Mouse (Mus musculus) ovary, adult 10 weeks (tissue): ENCODE results near the gene Utp11. TPM values are rescaled to one million over a fixed set of nuclear protein-coding genes. Genes with fewer than 3 reads are reported as not detected.

ENCODE experiments used
- polyA plus RNA-seq: library from polyadenylated mRNA; stranded (reverse); fragments of 350-450 nt; fragmentation: Illumina TruSeq; extraction: RNeasy Lipid Tissue Mini Kit (QIAGEN cat#74804); gene quantifications from one replicate; pipeline ENCODE4 v1.2.3, GENCODE M21; 2014

Utp11 gene
- polyA plus RNA-seq, result 60.9 TPM

GRCm38 (mm10) chr4:124693135-124693894 lies at the start of gene Utp11:
Gene Utp11, minus strand, starts transcription at chr4:124693600.

DNA sequence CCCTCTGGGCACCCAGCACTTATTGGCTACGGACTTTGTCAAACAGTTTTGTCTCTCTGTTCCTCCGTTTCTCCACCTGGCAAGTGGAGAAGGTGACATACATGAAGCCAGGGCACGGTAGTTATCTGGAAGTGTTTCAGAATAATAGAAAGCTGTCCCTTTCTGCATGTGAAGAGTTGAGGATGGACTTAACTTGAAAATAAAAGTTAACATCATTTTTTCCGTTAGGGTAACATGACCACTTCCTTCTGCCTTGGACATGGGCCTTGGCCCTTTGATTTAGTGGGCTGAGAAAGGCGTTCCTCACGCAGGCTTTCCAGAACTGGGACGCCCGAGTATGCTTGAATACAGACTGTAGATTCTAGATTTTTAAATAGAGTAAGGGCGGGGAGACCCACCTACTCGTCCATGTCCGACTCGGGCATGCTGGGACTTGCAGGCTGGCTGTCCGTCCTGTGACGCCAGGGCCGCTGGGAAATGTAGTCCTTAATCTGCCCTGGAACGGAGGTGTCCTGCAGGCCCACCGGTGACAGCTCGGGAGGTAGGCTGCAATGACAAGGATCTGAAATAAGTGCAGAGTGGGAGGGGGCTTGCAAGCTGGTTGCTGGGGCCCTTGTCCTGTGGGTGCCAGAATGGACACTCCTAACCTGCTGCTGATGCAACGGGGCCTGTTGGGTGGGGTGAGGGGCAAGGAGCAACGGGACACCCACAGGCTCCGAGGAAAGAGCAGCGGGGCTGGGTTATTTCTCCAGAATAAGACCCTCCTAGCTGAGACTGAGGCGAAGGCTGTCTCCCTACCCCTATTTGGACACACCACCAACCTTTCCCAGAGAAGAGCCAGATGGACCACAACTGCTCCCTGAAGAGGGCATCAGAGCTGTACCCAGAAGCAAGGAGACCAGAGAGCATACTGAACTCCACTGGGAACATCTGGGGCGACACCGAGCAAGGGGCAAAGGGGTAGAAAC lies 48.3 kb upstream of the Utp11 start, which contains the start of gene Inpp5b:
Gene Inpp5b, plus strand, starts transcription at position 475 of the 968 bp plus-strand sequence.

GRCm38 (mm10) chr4:124714545-124715481 lies 21.4 kb upstream of the Utp11 start, which contains the start of gene Sf3a3:
Gene Sf3a3, plus strand, starts transcription at chr4:124714776.

GRCm38 (mm10) chr4:124700248-124700971 lies 7.0 kb upstream of the Utp11 start, which contains the start of gene Fhl3:
Gene Fhl3, plus strand, starts transcription at chr4:124700701.

DNA sequence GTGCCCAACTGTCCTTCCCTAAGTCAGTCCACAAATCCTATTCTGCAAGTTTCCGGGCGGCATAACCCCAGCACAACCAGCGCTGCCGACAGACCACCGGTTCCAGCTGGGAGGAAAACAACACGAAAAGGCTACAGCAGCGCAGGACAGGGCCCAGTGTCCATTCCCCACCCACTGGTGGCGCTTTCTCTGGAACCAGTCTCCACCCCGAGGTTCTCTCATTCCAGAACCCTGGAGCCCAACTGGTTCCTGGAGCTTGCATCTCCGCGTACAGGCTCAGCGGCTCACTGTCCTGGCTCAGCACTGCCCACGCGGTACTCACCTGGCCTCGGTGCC lies 36.9 kb downstream of the Utp11 start, which contains the start of gene Pou3f1:
Gene Pou3f1, plus strand, starts transcription at position 290 of the 336 bp plus-strand sequence.

Other genes starting within 250 kb of the Utp11 start
- not detected for gene 3100002H09Rik, start 82.8 kb downstream of the Utp11 start, polyA plus RNA-seq
- gene Pou3f1, start 36.8 kb downstream of the Utp11 start, polyA plus RNA-seq, result not detected
- 0.29 TPM for gene Fhl3, start 7.1 kb upstream of the Utp11 start, polyA plus RNA-seq
- gene Sf3a3, start 21.2 kb upstream of the Utp11 start, polyA plus RNA-seq, result 57.9 TPM
- gene Inpp5b, start 48.2 kb upstream of the Utp11 start, polyA plus RNA-seq, result 23.3 TPM
- 16.2 TPM for gene Mtf1, start 108.5 kb upstream of the Utp11 start, polyA plus RNA-seq
- 23.4 TPM for gene Yrdc, start 157.1 kb upstream of the Utp11 start, polyA plus RNA-seq
- 4.1 TPM for gene 1110065P20Rik, start 157.6 kb upstream of the Utp11 start, polyA plus RNA-seq
- 0.60 TPM for gene Maneal, start 168.6 kb upstream of the Utp11 start, polyA plus RNA-seq
- not detected for gene Epha10, start 187.3 kb upstream of the Utp11 start, polyA plus RNA-seq
- gene 9930104L06Rik, start 243.4 kb upstream of the Utp11 start, polyA plus RNA-seq, result 5.5 TPM
- gene Cdca8, start 245.7 kb upstream of the Utp11 start, polyA plus RNA-seq, result 71.4 TPM